Mouse (Mus musculus) E14TG2a.4 (cell line): Measurements from ENCODE around the gene Thsd7b.

ENCODE experiments used
- H3K27me3 ChIP-seq: 2 replicates; pipeline ENCODE4 v1.6.1; 2014; ENCODE audit warnings: low read length, control low read depth; ENCODE audit not compliant: insufficient read depth
- H3K36me3 ChIP-seq: 2 replicates; pipeline ENCODE4 v1.6.1; 2014; ENCODE audit warnings: low read length, control low read depth; ENCODE audit not compliant: insufficient read depth
- H3K4me1 ChIP-seq: replicated peaks from 2 replicates; pipeline ENCODE4 v1.6.1; 2014; ENCODE audit warnings: low read depth, low read length, control low read depth
- H3K4me3 ChIP-seq: replicated peaks from 2 replicates; pipeline ENCODE4 v1.5.1; 2014; ENCODE audit warnings: mild to moderate bottlenecking, low read length
- H3K9me3 ChIP-seq: 2 replicates; pipeline ENCODE4 v1.6.1; 2014; ENCODE audit warnings: low read length, control low read depth
- CTCF ChIP-seq: conservative IDR thresholded peaks from 2 replicates; pipeline ENCODE4 v1.5.1; 2014; ENCODE audit warnings: low read length
- NANOG ChIP-seq: IDR thresholded peaks from 2 replicates; pipeline ENCODE4 v1.6.1; 2014; ENCODE audit warnings: borderline replicate concordance, low read length, mixed read lengths
- POU5F1 ChIP-seq: IDR thresholded peaks from 2 replicates; pipeline ENCODE4 v1.6.1; 2014; ENCODE audit warnings: low read length, borderline replicate concordance

The Thsd7b gene

DNA sequence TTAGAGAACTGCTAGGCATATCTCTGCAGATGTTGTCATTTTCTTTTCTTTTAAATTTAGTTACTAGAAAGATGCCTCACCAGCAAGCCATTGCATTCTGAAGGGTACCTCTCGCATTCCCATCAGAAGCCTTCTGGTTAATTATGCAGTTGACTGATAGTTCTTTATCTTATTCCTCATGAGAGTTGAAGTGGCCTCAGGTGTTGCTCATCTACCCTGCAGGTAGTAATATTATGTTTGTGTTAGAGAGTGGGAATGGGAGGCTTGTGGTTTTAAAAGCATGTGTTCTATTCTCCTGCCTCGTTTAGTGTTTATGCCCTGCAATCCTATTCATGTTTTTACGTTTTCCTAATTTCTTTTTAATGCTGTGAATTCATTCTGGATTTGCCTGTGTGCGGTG lies 265.9 kb downstream of the Thsd7b start:
- Histone ChIP-seq H3K27me3 (no peaks in the 10 kb centered on the region), H3K9me3 (no peaks in the 10 kb centered on the region), H3K4me3 (no peak overlapping the region), H3K36me3 (no peaks in the 10 kb centered on the region), H3K4me1 (no peaks in the 10 kb centered on the region)
- TF ChIP-seq NANOG (no peak), CTCF (no peak), POU5F1 (no peak)

DNA sequence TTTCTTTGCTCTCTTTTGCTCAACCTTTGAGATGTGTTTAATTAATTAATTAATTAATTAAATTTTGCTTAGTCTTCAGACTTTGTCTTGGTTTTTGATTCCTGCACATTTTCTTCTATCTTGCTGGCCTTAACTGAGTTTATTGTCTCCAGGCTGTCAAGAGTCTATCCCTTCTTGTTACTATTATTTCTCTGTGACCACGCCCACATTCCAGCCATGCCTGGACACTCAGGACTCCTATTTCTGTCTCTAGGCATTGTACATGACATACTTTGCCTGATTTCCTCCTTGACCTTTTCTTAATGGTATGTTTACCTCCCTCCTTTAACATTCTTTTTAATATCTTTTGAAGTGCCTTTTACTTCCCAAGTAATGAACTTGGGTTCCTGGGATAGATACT lies 267.6 kb downstream of the Thsd7b start:
- no peaks in the 10 kb centered on the region for H3K27me3 ChIP-seq
- TF ChIP-seq CTCF (no peak), POU5F1 (no peak), NANOG (no peak)

DNA sequence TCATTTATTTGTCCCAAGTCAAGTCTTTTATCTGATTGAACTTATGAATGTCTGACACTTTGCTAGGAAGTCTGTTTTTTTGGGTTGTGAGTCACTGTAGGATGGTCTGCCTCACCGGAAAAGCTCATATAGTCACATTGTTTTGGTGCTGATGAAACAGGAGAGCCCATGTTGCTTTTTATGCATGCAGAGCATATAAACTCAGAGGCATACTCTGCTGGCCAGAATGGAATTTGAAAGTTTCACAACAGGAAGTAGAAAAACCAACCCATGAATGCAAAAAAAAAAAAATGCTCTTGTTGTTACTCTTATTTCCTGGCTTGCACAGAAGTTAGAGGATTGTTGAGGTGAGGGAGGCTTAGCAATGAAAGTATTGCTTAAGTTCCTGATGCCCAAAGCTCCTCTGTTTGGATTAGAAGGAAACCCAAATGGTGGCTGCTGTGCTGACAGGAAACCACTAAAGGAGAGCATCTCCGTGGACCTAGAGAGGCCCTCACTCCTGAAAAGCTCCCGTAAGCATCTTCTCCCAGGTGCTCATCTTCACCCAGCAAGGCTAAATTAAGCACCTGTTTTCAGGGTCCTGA lies 269.6 kb downstream of the Thsd7b start:
- Histone ChIP-seq H3K9me3 (no peaks in the 10 kb centered on the region), H3K4me1 (no peaks in the 10 kb centered on the region), H3K36me3 (no peaks in the 10 kb centered on the region), H3K4me3 (no peak overlapping the region), H3K27me3 (no peaks in the 10 kb centered on the region)
- TF ChIP-seq NANOG (no peak), POU5F1 (no peak), CTCF (no peak)

More for the DNA sequence above, 267.6 kb downstream of the Thsd7b start:
- no peaks in the 10 kb centered on the region for H3K9me3 ChIP-seq
- H3K36me3 ChIP-seq: no peaks in the 10 kb centered on the region
- H3K4me1 ChIP-seq: no peaks in the 10 kb centered on the region
- H3K4me3 ChIP-seq: no peak overlapping the region

DNA sequence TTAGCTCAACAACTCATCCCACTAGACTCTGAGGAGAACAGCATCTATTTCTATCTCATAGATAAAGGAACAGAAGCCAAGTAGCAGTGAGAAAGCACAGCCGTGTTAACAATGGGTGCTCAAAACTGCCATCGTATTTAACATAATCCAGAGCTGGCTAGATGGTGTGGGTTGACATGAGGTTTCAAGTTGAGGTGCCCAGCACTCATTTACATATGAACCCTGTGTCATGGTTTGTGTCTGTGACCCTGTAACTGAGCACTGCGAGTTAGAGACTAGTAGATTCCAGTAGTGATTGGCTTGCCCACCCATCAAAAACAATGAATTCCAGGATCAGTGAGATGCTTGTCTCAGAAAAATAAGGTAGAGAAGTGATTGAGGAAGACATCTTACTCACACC lies 270.1 kb downstream of the Thsd7b start:
- TF ChIP-seq CTCF (no peak), NANOG (no peak), POU5F1 (no peak)
- Histone ChIP-seq H3K36me3 (no peaks in the 10 kb centered on the region), H3K4me3 (no peak overlapping the region), H3K9me3 (no peaks in the 10 kb centered on the region), H3K27me3 (no peaks in the 10 kb centered on the region), H3K4me1 (no peaks in the 10 kb centered on the region)

DNA sequence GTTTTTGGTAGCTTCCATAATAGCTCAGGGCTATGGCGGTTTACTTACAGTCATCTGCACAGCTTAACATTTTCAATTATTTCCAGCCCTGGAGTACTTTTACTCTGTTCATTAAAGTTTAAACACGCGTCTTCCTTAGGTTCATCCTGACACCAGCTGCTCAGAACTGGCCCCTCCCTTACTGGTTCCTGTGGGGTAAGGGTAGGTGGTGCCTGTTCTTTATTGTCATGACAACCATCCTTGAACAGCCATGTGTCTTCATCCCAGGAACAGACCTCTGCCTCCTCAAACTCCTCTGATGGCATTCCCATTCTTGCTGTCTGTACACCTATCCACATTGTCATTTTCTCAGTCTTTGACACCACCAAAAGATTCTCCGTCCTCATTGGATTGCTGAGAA lies 285.0 kb downstream of the Thsd7b start:
- peaks cover 6% of the 10 kb centered on the region for H3K9me3 ChIP-seq

DNA sequence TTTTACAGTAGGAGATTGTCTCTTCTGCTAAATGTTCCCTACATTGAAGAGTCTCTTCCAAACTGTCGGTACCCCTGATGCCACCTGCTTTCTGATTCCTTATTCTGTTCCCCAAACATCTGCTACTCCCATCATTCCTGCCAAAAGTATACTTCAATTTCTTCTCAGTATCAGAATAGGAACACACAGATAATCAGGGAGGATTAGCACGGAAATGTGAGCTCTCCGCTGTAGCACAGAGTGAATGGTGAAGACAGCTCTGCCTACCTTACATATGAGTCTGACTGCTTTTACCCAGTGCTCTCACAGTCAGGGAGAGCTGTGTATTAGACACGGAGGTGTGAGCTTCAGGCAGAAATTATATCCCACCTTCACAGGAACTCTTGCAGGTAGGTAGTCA lies 286.0 kb downstream of the Thsd7b start:
- H3K9me3 ChIP-seq: no peaks in the 10 kb centered on the region
- TF ChIP-seq NANOG (no peak), POU5F1 (no peak), CTCF (no peak)
- H3K4me3 ChIP-seq: no peak overlapping the region
- no peaks in the 10 kb centered on the region for H3K36me3 ChIP-seq
- H3K27me3 ChIP-seq: no peaks in the 10 kb centered on the region
- H3K4me1 ChIP-seq: no peaks in the 10 kb centered on the region

More for the DNA sequence above, 285.0 kb downstream of the Thsd7b start:
- Histone ChIP-seq H3K27me3 (no peaks in the 10 kb centered on the region), H3K4me3 (no peak overlapping the region), H3K4me1 (no peaks in the 10 kb centered on the region), H3K36me3 (no peaks in the 10 kb centered on the region)
- TF ChIP-seq POU5F1 (no peak), CTCF (no peak), NANOG (no peak)

GRCm38 (mm10) chr1:129559812-129560211 lies 286.7 kb downstream of the Thsd7b start:
- Histone ChIP-seq H3K4me3 (no peak overlapping the region), H3K27me3 (no peaks in the 10 kb centered on the region), H3K4me1 (no peaks in the 10 kb centered on the region), H3K9me3 (no peaks in the 10 kb centered on the region), H3K36me3 (no peaks in the 10 kb centered on the region)
- TF ChIP-seq NANOG (no peak), POU5F1 (no peak), CTCF (no peak)

DNA sequence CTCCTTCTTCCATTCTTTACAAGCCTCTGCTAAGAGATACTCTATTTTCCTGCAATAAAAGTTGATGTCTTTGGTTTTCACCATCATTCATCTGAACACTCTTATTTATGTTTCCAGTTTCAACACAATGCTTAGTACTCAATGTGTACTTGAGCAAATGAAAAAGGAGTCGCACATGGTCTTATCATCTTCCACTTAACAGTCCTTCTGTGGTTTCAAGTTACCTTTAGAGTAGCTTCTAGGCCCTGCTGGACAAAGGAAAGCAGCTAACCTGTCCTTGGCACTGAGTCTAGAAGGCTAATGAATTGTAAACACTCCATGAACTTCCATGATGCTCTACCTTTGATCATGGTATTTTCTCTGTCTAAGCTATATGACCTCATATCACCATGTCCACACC lies 289.6 kb downstream of the Thsd7b start:
- H3K4me1 ChIP-seq: no peaks in the 10 kb centered on the region
- TF ChIP-seq POU5F1 (no peak), NANOG (no peak), CTCF (no peak)
- no peaks in the 10 kb centered on the region for H3K27me3 ChIP-seq
- no peak overlapping the region for H3K4me3 ChIP-seq
- no peaks in the 10 kb centered on the region for H3K36me3 ChIP-seq
- H3K9me3 ChIP-seq: no peaks in the 10 kb centered on the region

GRCm38 (mm10) chr1:129570522-129570921 lies 297.4 kb downstream of the Thsd7b start:
- TF ChIP-seq CTCF: no peak
- H3K4me3 ChIP-seq: no peak overlapping the region
- H3K9me3 ChIP-seq: no peaks in the 10 kb centered on the region
- H3K36me3 ChIP-seq: no peaks in the 10 kb centered on the region
- H3K4me1 ChIP-seq: no peaks in the 10 kb centered on the region
- H3K27me3 ChIP-seq: no peaks in the 10 kb centered on the region
